Mouse (Mus musculus) gastrocnemius, adult 18-20 months (tissue): ENCODE results near the gene Ube2n. TPM values are rescaled to one million over a fixed set of nuclear protein-coding genes. Genes with fewer than 3 reads are reported as not detected.

Source experiments
- DNase-seq: peaks from one replicate; pipeline ENCODE4 v3.0.0; 2021; ENCODE audit warnings: low spot score
- microRNA-seq: library from miRNA; unstranded; fragments of <30 nt; microRNA quantifications from one replicate; pipeline ENCODE4 v1.2.0, GENCODE M21; 2021
- total RNA-seq, 2 experiments: library from RNA; stranded (reverse); gene quantifications; 2 replicates each; pipeline ENCODE4 v1.2.3; 2021

Ube2n gene
- total RNA-seq, 2 experiments from 2014 or later: 65.4 to 75.4 TPM

GRCm38 (mm10) chr10:95590196-95590595, 75.3 kb downstream of the Ube2n start:
- no peak for DNase-seq

GRCm38 (mm10) chr10:95591257-95591656, 76.3 kb downstream of the Ube2n start:
- no peak for DNase-seq

- DNase-seq: no peak
Observed at GRCm38 (mm10) chr10:95594414-95594813, 79.5 kb downstream of the Ube2n start.

Small RNAs within 50 kb of the gene (microRNA-seq; reads per million reads assigned to microRNA genes)
- gene Mir3058: 58.7 reads per million, percentile 52 among the genes with 10 or more reads in this experiment

Other genes starting within 250 kb of the Ube2n start
- 10 to 100 TPM in 1 of 2 experiments, 1 to 10 TPM in 1; 9.5 to 11.3 TPM for gene Cradd, start 191.0 kb upstream of the Ube2n start, total RNA-seq
- 10 to 100 TPM in 1 of 2 experiments, 1 to 10 TPM in 1; 7.7 to 14.0 TPM for gene Socs2, start 98.0 kb upstream of the Ube2n start, total RNA-seq
- 100 to 1,000 TPM; 309 to 340 TPM for gene Mrpl42, start 13.2 kb upstream of the Ube2n start, total RNA-seq
- 100 to 1,000 TPM; 287 to 374 TPM for gene Nudt4, start 49.0 kb downstream of the Ube2n start, total RNA-seq
- gene Anapc15-ps, start 158.3 kb downstream of the Ube2n start, total RNA-seq: not detected